Mouse (Mus musculus) MEL-GATA-1-ER (cell line): ENCODE data around the gene Bend5.

Experiments used
- DNase-seq: peaks from one replicate; pipeline ENCODE4 v3.0.0-alpha.2; 2012; ENCODE audit warnings: low read depth; ENCODE audit errors: extremely low read depth

Bend5 gene

GRCm38 (mm10) chr4:111485189-111485588 lies 70.4 kb downstream of the Bend5 start:
- no peak for DNase-seq

GRCm38 (mm10) chr4:111486187-111486586 lies 71.4 kb downstream of the Bend5 start:
- DNase-seq, result no peak

GRCm38 (mm10) chr4:111487233-111487843 lies 72.5 kb downstream of the Bend5 start:
- no peak for DNase-seq

GRCm38 (mm10) chr4:111493750-111494404 lies 79.1 kb downstream of the Bend5 start:
- DNase-seq, result no peak

- DNase-seq, result no peak
These were observed 81.1 kb downstream of the Bend5 start for GRCm38 (mm10) chr4:111495949-111496348.

- DNase-seq, result no peak
These were observed 83.9 kb downstream of the Bend5 start for GRCm38 (mm10) chr4:111498751-111499150.

GRCm38 (mm10) chr4:111501441-111501840 lies 86.6 kb downstream of the Bend5 start:
- DNase-seq, result no peak

GRCm38 (mm10) chr4:111502965-111503727 lies 88.3 kb downstream of the Bend5 start:
- no peak for DNase-seq

- no peak for DNase-seq
These were observed 90.1 kb downstream of the Bend5 start for GRCm38 (mm10) chr4:111504952-111505351.
